Mouse (Mus musculus) heart, postnatal 0 days (tissue): ENCODE measurements around the gene Tatdn2. TPM values are rescaled to one million over a fixed set of nuclear protein-coding genes. Genes with fewer than 3 reads are reported as not detected.
"Not testable (repeated sequence)": the region's sequence is repeated elsewhere in the genome, so short reads cannot be mapped to it uniquely, and the experiment has no call there.

Source experiments
- ATAC-seq: fragments of 200-750 bp; cut with Nextera tagmentation; 2 replicates; pipeline ENCODE4 v1.8.0; 2017; ENCODE audit warnings: low read depth, moderate number of reproducible peaks, moderate library complexity; ENCODE audit not compliant: insufficient read depth
- DNase-seq: peaks from one replicate; pipeline ENCODE4 v3.0.0-alpha.2; 2016; ENCODE audit warnings: low spot score
- H3K27ac ChIP-seq: fragments of 300-500 bp; sonication (generic); 2 replicates; pipeline ENCODE4 v1.5.1; 2014; ENCODE audit warnings: low read depth, mild to moderate bottlenecking
- H3K27me3 ChIP-seq: fragments of 300-500 bp; sonication (generic); 2 replicates; pipeline ENCODE4 v1.6.1; 2014; ENCODE audit warnings: low read length, mixed read lengths; ENCODE audit not compliant: control insufficient read depth, insufficient read depth
- H3K36me3 ChIP-seq: fragments of 300-500 bp; sonication (generic); replicated peaks from 2 replicates; pipeline ENCODE4 v1.6.1; 2014; ENCODE audit warnings: low read length, mixed read lengths; ENCODE audit not compliant: control insufficient read depth, insufficient read depth
- H3K4me1 ChIP-seq: fragments of 300-500 bp; sonication (generic); 2 replicates; pipeline ENCODE4 v1.6.1; 2014; ENCODE audit warnings: antibody characterized with exemption; ENCODE audit not compliant: control insufficient read depth, insufficient read depth
- H3K4me2 ChIP-seq: fragments of 300-500 bp; sonication (generic); 2 replicates; pipeline ENCODE4 v1.6.1; 2014; ENCODE audit warnings: low read depth, mild to moderate bottlenecking, low read length, moderate library complexity
- H3K4me3 ChIP-seq: fragments of 300-500 bp; sonication (generic); 2 replicates; pipeline ENCODE4 v1.5.1; 2014; ENCODE audit warnings: low read depth, low read length
- H3K9ac ChIP-seq: fragments of 300-500 bp; sonication (generic); replicated peaks from 2 replicates; pipeline ENCODE4 v1.6.1; 2014; ENCODE audit warnings: low read depth, low read length, mixed read lengths
- H3K9me3 ChIP-seq: fragments of 300-500 bp; sonication (generic); replicated peaks from 2 replicates; pipeline ENCODE4 v1.6.1; 2016; ENCODE audit warnings: low read length; ENCODE audit not compliant: control insufficient read depth
- CTCF ChIP-seq: IDR thresholded peaks from 2 replicates; pipeline ENCODE4 v1.5.1; 2016; ENCODE audit warnings: antibody characterized with exemption, control low read depth, low read depth
- EP300 ChIP-seq: IDR thresholded peaks from 2 replicates; pipeline ENCODE4 v1.6.1; 2016; ENCODE audit warnings: antibody characterized with exemption, low read depth
- WGBS: fragments of 180-500 bp; shearing (Covaris S2); extraction: QIAGEN DNeasy Blood & Tissue Kit; methylation state at CpG from one replicate; pipeline ENCODE4 v1.1.7; 2014; 5-methylcytosine and 5-hydroxymethylcytosine counted together
- polyA plus RNA-seq: library from polyadenylated mRNA; unstranded; fragments of >200 nt; fragmentation: Nextera tagmentation; extraction: Ambion mirVana; gene quantifications from 2 replicates; pipeline ENCODE4 v1.2.1, GENCODE M21; 2015
- total RNA-seq: library from RNA; depleted of rRNA; stranded (reverse); fragments of >200 nt; gene quantifications from 2 replicates; pipeline ENCODE4 v1.2.3, GENCODE M21; 2014; ENCODE audit warnings: low replicate concordance

Gene Tatdn2
- total and polyA plus RNA-seq, 2 experiments from 2014 or later, result 1.1 to 32.1 TPM

DNA sequence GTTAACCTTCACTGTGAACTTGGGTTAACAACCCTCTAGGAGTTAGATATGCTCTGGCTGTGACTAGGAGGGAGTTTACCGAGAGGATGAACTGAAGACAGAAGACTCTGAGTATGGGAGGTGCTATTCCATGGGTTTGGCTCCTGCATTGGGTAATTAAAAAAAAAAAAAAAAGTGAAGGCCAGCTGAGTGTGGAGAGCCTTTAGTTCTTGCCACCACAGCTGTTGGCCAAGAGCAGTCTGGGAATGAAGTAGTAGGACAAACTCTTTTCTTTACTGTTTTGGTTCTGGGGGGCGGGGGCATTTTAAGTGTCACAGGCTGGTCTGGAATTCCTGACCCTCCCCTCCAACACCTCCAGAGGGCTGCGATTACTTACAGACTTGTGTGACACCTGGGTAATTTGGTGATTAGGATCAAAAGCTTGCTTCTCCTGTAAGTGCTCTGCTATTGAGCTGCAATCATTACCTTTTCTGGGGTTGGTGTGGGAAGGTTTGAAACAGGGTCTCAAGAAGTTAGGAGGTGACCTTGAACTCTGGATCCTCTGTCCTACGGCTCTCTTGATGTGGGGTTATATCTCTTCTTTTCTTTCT lies 989 bp upstream of the Tatdn2 start:
- TF ChIP-seq CTCF (no peak), EP300 (no peak)
- 56% methylated on average over 4 of the region's 4 CpGs for WGBS
- H3K4me1 ChIP-seq, result peaks cover 25% of the 10 kb centered on the region

DNA sequence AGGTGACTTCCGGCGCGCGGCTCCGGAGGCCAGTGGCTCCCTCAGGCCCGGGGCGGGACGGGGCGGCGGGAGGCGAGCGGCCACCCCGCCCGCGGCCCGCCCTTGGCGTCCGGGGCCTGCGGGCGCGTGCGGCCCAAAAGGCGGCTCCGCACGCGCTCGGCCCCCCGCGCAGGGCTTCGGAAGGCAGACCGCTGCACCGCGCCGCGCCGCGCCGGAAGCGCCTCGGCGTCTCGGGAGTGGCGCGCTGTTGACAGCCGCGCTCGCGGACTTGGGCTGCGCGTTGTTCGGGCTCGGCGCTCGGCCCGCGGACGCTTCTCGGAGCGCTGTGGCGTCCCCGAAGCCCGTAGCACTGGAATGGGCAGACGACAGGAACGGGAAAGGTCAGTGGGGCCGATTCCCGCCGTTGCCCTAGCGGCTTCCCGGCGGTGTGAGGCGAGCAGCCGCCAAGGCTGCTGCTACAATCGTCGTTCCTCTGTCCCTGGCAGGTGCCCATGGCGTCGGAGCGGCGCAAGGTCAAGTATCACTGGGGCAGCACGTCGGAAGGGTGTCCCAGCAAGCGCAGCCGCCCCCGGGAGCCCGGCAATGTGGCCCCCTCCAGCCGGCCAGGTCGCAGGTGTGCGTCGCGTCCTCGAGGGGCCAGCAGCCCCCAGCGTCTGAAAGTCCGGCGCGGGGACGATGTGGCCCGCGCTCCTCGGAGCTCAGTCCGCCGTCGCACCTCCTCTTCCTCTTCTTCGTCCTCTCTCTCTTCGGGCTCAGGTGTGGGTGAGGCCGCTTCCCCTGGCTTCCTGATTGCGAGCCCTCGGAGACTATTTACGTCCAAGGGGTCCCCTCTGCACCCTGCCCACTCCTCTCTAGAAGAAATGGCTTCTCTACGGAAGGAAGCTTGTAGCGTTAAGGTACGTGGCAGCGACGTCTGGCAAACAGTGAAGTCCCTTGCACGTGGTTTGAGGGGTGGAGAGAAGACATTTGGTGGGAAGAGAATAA lies 664 bp downstream of the Tatdn2 start:
- H3K27me3 ChIP-seq, result no peaks in the 10 kb centered on the region
- peak overlapping the region; percentile 94 for H3K27ac ChIP-seq
- peak overlapping the region; percentile 74 for H3K4me3 ChIP-seq
- ATAC-seq (peak; percentile 50), DNase-seq (peak; percentile 27)
- under 1% methylated on average over 101 of the region's 113 CpGs for WGBS
- peak overlapping the region; percentile 99 for H3K4me2 ChIP-seq
- H3K9me3 ChIP-seq, result no peaks in the 10 kb centered on the region
- peak overlapping the region; percentile 86 for H3K9ac ChIP-seq
- TF ChIP-seq CTCF (no peak), EP300 (no peak)
- H3K36me3 ChIP-seq, result peaks cover 27% of the 10 kb centered on the region
- H3K4me1 ChIP-seq, result peaks cover 22% of the 10 kb centered on the region

More for the DNA sequence above, 989 bp upstream of the Tatdn2 start:
- Histone ChIP-seq H3K4me2 (peak overlapping the region; percentile 46), H3K27me3 (no peaks in the 10 kb centered on the region), H3K36me3 (peaks cover 11% of the 10 kb centered on the region; the same call in 1 of the 2 replicates), H3K9me3 (no peaks in the 10 kb centered on the region), H3K27ac (peak overlapping the region; percentile 86), H3K4me3 (no peak overlapping the region; the same call in 1 of the 2 replicates), H3K9ac (no peak overlapping the region)
- DNase-seq (no peak), ATAC-seq (no peak)

- no peak for TF ChIP-seq CTCF
- no peak for TF ChIP-seq EP300
- no peak for DNase-seq
- H3K4me3 ChIP-seq, result no peak overlapping the region
- peaks cover 97% of the 10 kb centered on the region for H3K36me3 ChIP-seq
- H3K9ac ChIP-seq, result no peak overlapping the region
- ATAC-seq, result no peak
- no peaks in the 10 kb centered on the region for H3K9me3 ChIP-seq
- no peaks in the 10 kb centered on the region for H3K4me1 ChIP-seq
- no peak overlapping the region for H3K27ac ChIP-seq
- H3K27me3 ChIP-seq, result no peaks in the 10 kb centered on the region
- 91% methylated on average over 3 of the region's 3 CpGs for WGBS
- no peak overlapping the region for H3K4me2 ChIP-seq
These were observed 15.9 kb downstream of the Tatdn2 start for GRCm38 (mm10) chr6:113712718-113713117.

- WGBS, result 94% methylated on average over 4 of the region's 5 CpGs
- not testable (repeated sequence) for H3K9ac ChIP-seq, ATAC-seq
These were observed 16.5 kb downstream of the Tatdn2 start for GRCm38 (mm10) chr6:113713389-113713788.

DNA sequence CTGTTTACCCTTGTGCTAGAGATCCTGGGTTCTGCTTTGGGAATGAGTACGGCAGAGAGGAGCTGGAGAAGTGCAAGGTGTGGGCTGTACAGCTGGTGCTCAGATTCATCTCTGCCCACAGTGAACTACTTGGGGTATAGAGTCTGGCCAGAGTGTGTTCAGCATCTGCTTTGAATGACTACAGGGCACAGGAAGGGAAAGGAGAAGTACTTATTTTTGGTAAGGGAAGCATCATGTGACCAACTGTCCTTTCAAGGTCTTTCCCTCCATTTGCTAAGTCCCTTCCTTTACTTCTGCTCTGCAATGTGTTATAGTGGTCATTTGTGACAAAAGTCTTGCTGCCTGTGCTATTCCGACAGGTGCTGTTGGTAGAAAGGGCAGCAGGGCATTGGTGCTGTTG lies 17.4 kb downstream of the Tatdn2 start:
- DNase-seq (no peak), ATAC-seq (no peak)
- TF ChIP-seq CTCF, result no peak
- Histone ChIP-seq H3K27me3 (no peaks in the 10 kb centered on the region), H3K36me3 (peaks cover 95% of the 10 kb centered on the region), H3K9me3 (no peaks in the 10 kb centered on the region), H3K4me1 (no peaks in the 10 kb centered on the region), H3K27ac (no peak overlapping the region), H3K4me2 (no peak overlapping the region), H3K4me3 (no peak overlapping the region), H3K9ac (no peak overlapping the region)
- WGBS, result 79% methylated on average over 2 of the region's 2 CpGs

More at GRCm38 (mm10) chr6:113713389-113713788, 16.5 kb downstream of the Tatdn2 start:
- not testable (repeated sequence) for DNase-seq, H3K27ac ChIP-seq, H3K4me1 ChIP-seq, H3K27me3 ChIP-seq, H3K4me3 ChIP-seq, H3K4me2 ChIP-seq, H3K9me3 ChIP-seq
- peaks cover 95% of the 10 kb centered on the region for H3K36me3 ChIP-seq
